Comparison of ENCODE assay signal across 24 mouse cellular contexts in the genomic region with DNA sequence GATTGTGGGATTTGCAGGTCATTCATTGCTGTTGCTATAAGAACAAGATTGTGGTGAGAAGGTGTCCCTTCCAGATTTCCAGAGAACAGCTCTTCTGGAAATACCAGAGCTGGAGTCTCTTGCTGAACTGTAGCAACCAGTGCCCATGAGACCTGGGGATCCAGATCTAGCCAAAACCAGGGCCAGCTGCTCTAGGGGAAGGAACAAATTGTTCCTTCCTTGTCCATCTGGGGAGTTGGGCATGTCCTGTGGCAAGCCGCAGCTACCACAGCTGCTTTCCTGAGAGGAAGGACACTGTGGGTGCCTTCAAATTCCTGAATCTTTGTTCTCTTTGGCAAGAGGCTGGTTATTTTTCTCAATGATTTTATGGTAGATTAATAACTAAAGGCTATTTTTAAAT.
DNase-seq lines count a peak whose midpoint lies in the region; ATAC-seq lines count a peak whose summit lies in the region.
"Had no signal": no experiment of that assay in that cellular context is flagged by ENCODE, and none has a peak within 500 bp of the region (broad histone marks: within the 10 kb centered on the region; RNA-seq: fewer than 3 reads in every experiment).

No protein-coding gene starts in this region.

- intact Hi-C loops in gastrocnemius, postnatal 36 days (cut with DNase I) = no loop called here
- intact Hi-C loops in left cerebral cortex, postnatal 10 days (cut with DNase I) = no loop called here

- H3K4me3 ChIP-seq in intestine, embryonic 15.5 days (replicated peaks) = no peak overlapping the region
- H3K4me3 ChIP-seq: forebrain, embryonic 13.5 days; liver, embryonic 12.5 days had no signal

- no peak overlapping the region for H3K4me2 ChIP-seq in intestine, embryonic 15.5 days (replicated peaks)
- H3K4me2 ChIP-seq: forebrain, embryonic 13.5 days; liver, embryonic 12.5 days had no signal

- WGBS in intestine, embryonic 15.5 days = 69% methylated on average over 1 of the region's 1 CpGs

- no peaks in the 10 kb centered on the region for H3K9me3 ChIP-seq in intestine, embryonic 15.5 days
- H3K9me3 ChIP-seq: forebrain, embryonic 13.5 days; liver, embryonic 12.5 days had no signal

- no peak overlapping the region for H3K27ac ChIP-seq in intestine, embryonic 15.5 days
- H3K27ac ChIP-seq: forebrain, embryonic 13.5 days; liver, embryonic 12.5 days had no signal

- no peaks in the 10 kb centered on the region for H3K4me1 ChIP-seq in intestine, embryonic 15.5 days (replicated peaks)
- H3K4me1 ChIP-seq: forebrain, embryonic 13.5 days; liver, embryonic 12.5 days had no signal

- no peaks in the 10 kb centered on the region for H3K27me3 ChIP-seq in intestine, embryonic 15.5 days (replicated peaks)
- H3K27me3 ChIP-seq: forebrain, embryonic 13.5 days; liver, embryonic 12.5 days had no signal

- peak; percentile 15; the same call in 1 of the 2 replicates for ATAC-seq in megakaryocyte, adult 5-6 weeks (ENCODE audit: poor library complexity, severe bottlenecking)
- no peak for ATAC-seq in intestine, embryonic 15.5 days
- ATAC-seq: CD4-positive, CD25-positive, alpha-beta regulatory T cell, adult 4 months; forebrain, embryonic 13.5 days; hindbrain, embryonic 16.5 days; intestine, postnatal 0 days; liver, embryonic 12.5 days; liver, postnatal 0 days had no signal

- H3K9ac ChIP-seq in intestine, embryonic 15.5 days = no peak overlapping the region
- H3K9ac ChIP-seq: forebrain, embryonic 13.5 days; liver, embryonic 12.5 days; liver, postnatal 0 days had no signal

- peak; percentile 12 to 21 for DNase-seq in cerebellum, postnatal 10 days
- DNase-seq in cerebellum, adult 11 months = no peak
- peak; percentile 20 for DNase-seq in gastrocnemius, postnatal 25 days
- no peak for DNase-seq in gastrocnemius, postnatal 36 days
- DNase-seq in c-Kit-positive CD71-negative TER-119-negative erythroid progenitor cells, embryonic 14.5 days (ENCODE audit: low read depth) = peak; percentile 10
- DNase-seq in left cerebral cortex, postnatal 10 days (ENCODE audit: extremely low spot score in 1 of 2, low spot score in 2 of 2) = no peak
- DNase-seq: cerebellum, adult 11-12 months; cerebellum, adult 9-11 months; heart, postnatal 14 days; kidney, postnatal 25 days; left cerebral cortex, postnatal 4 days; liver, postnatal 0 days; lung, postnatal 36 days; midbrain, embryonic 14.5 days; right cerebral cortex, postnatal 14 days; spleen, adult 18-20 months; thymus, postnatal 25 days had no signal

- no peaks in the 10 kb centered on the region for H3K36me3 ChIP-seq in intestine, embryonic 15.5 days
- H3K36me3 ChIP-seq: liver, embryonic 12.5 days had no signal

Comparison
In these comparisons a context has a peak if more than half of its experiments do, and no peak if none do; other contexts are left out.
1. DNase-seq: peak in cerebellum, postnatal 10 days (2 of 2), gastrocnemius, postnatal 25 days (single experiment) and c-Kit-positive CD71-negative TER-119-negative erythroid progenitor cells, embryonic 14.5 days (single experiment); none in cerebellum, adult 11 months (single experiment), gastrocnemius, postnatal 36 days (0 of 2) and left cerebral cortex, postnatal 10 days (0 of 2).